Mouse (Mus musculus): Measurements from ENCODE around the gene Pprc1. TPM values are rescaled to one million over a fixed set of nuclear protein-coding genes. Genes with fewer than 3 reads are reported as not detected.

Gene Pprc1
- polyA plus RNA-seq (2014; fragmentation: Nextera tagmentation; extraction: Ambion mirVana) = 39.5 and 54.4 TPM in 2 replicates

- H3K9me3 ChIP-seq (ENCODE audit: control insufficient read depth, low read length) = no peaks in the 10 kb centered on the region
- peak within 1 kb of the TSS; percentile 92 for H3K27ac ChIP-seq (ENCODE audit: low read depth, low read length)
- peaks cover 56% of the 10 kb centered on the region for H3K4me1 ChIP-seq (ENCODE audit: control insufficient read depth, insufficient read depth, low read length)
- peak within 1 kb of the TSS; percentile 94 for H3K9ac ChIP-seq (ENCODE audit: low read depth, low read length)
- H3K4me3 ChIP-seq (ENCODE audit: low read length) = peak within 1 kb of the TSS; percentile 80
- H3K4me2 ChIP-seq (replicated peaks; ENCODE audit: low read depth, low read length) = peak within 1 kb of the TSS; percentile 75
- peak; percentile 2; the same call in 1 of the 2 replicates for ATAC-seq (ENCODE audit: low FRiP score, low TSS enrichment)
- no peaks in the 10 kb centered on the region for H3K36me3 ChIP-seq (ENCODE audit: control insufficient read depth, insufficient read depth, low read length)
- no peaks in the 10 kb centered on the region for H3K27me3 ChIP-seq (ENCODE audit: control insufficient read depth, insufficient read depth, low read length)
- 2% methylated on average over 28 of the region's 34 CpGs for WGBS
These were observed at the start of gene Pprc1 for GRCm38 (mm10) chr19:46044271-46044992. Pprc1 (plus strand) TSS chr19:46044886.

DNA sequence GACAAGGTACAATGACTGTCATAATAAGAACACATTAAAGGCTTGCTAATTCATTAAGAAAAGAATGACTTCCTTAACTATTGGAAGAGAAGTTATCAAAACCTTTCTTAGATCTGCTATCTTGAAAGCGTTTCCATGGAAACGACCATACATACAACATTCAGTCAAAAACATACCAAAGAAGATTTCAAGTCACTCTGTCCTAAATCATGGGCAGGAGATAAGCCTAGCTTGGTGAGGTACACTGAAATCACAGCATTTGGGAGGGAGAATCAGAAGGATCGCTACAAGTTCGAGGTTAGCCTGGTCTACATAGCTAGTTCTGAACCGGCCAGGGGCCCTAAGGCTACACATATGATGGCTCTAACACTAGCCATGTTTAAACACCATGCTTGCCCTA lies 47.3 kb upstream of the Pprc1 start:
- H3K9me3 ChIP-seq (ENCODE audit: control insufficient read depth, low read length) = peaks cover 15% of the 10 kb centered on the region
- H3K4me1 ChIP-seq (ENCODE audit: control insufficient read depth, insufficient read depth, low read length) = no peaks in the 10 kb centered on the region
- WGBS = 60% methylated on average over 5 of the region's 5 CpGs
- peak overlapping the region; percentile 75 for H3K4me3 ChIP-seq (ENCODE audit: low read length)
- no peaks in the 10 kb centered on the region for H3K27me3 ChIP-seq (ENCODE audit: control insufficient read depth, insufficient read depth, low read length)
- H3K9ac ChIP-seq (ENCODE audit: low read depth, low read length) = peak overlapping the region; percentile 89
- peak overlapping the region; percentile 56 for H3K4me2 ChIP-seq (replicated peaks; ENCODE audit: low read depth, low read length)
- H3K27ac ChIP-seq (ENCODE audit: low read depth, low read length) = peak overlapping the region; percentile 95; the same call in 1 of the 2 replicates
- H3K36me3 ChIP-seq (ENCODE audit: control insufficient read depth, insufficient read depth, low read length) = no peaks in the 10 kb centered on the region
- no peak for ATAC-seq (ENCODE audit: low FRiP score, low TSS enrichment)

- peak within 1 kb of the TSS; percentile 89 for H3K9ac ChIP-seq (ENCODE audit: low read depth, low read length)
- under 1% methylated on average over 66 of the region's 76 CpGs for WGBS
- peak within 1 kb of the TSS; percentile 75 for H3K4me3 ChIP-seq (ENCODE audit: low read length)
- H3K9me3 ChIP-seq (ENCODE audit: control insufficient read depth, low read length) = peaks cover 15% of the 10 kb centered on the region
- H3K36me3 ChIP-seq (ENCODE audit: control insufficient read depth, insufficient read depth, low read length) = no peaks in the 10 kb centered on the region
- ATAC-seq (ENCODE audit: low FRiP score, low TSS enrichment) = peak; percentile 96
- H3K27me3 ChIP-seq (ENCODE audit: control insufficient read depth, insufficient read depth, low read length) = no peaks in the 10 kb centered on the region
- H3K27ac ChIP-seq (ENCODE audit: low read depth, low read length) = peak within 1 kb of the TSS; percentile 95
- no peaks in the 10 kb centered on the region for H3K4me1 ChIP-seq (ENCODE audit: control insufficient read depth, insufficient read depth, low read length)
- peak within 1 kb of the TSS; percentile 56 for H3K4me2 ChIP-seq (replicated peaks; ENCODE audit: low read depth, low read length)
These were observed 46.6 kb upstream of the Pprc1 start, which contains the start of gene Armh3 for GRCm38 (mm10) chr19:45997785-45998693. Armh3 (minus strand) TSS chr19:45998488.

DNA sequence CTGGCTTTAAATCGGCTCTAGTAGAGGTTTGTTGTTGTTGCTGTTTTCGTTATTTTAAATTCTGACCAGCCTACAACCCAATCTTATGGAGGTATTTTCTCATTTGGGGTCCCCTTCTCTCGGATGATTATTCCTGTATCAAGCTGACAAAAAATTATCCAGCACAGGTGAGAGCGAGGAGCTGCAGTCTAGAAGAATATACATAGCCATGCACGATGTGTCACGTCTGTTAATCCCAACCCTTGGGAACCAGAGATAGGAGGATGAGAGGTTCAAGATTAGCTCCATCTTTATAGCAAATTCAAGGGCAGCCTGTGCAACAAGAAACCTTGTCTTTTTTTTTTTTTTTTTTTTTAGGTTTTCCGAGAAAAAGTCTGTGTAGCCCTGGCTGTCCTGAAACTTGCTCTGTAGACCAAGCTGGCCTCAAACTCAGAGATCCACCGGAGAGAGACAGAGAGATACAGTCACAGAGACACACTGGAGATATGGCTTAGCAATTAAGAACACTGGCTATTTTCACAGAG lies 45.9 kb upstream of the Pprc1 start:
- H3K9ac ChIP-seq (ENCODE audit: low read depth, low read length) = peak overlapping the region; percentile 89
- H3K4me3 ChIP-seq (ENCODE audit: low read length) = peak overlapping the region; percentile 75
- H3K36me3 ChIP-seq (ENCODE audit: control insufficient read depth, insufficient read depth, low read length) = no peaks in the 10 kb centered on the region
- no peaks in the 10 kb centered on the region for H3K4me1 ChIP-seq (ENCODE audit: control insufficient read depth, insufficient read depth, low read length)
- H3K9me3 ChIP-seq (ENCODE audit: control insufficient read depth, low read length) = peaks cover 15% of the 10 kb centered on the region
- H3K27me3 ChIP-seq (ENCODE audit: control insufficient read depth, insufficient read depth, low read length) = no peaks in the 10 kb centered on the region
- no peak overlapping the region for H3K27ac ChIP-seq (ENCODE audit: low read depth, low read length)
- peak overlapping the region; percentile 56 for H3K4me2 ChIP-seq (replicated peaks; ENCODE audit: low read depth, low read length)
- WGBS = 10% methylated on average over 8 of the region's 8 CpGs
- 0 out of 2 replicates have a peak, but pooled peaks have one; percentile 1 for ATAC-seq (ENCODE audit: low FRiP score, low TSS enrichment)

- 0 out of 2 replicates have a peak, but pooled peaks cover 6% of the 10 kb centered on the region for H3K4me1 ChIP-seq (ENCODE audit: control insufficient read depth, insufficient read depth, low read length)
- no peak overlapping the region for H3K9ac ChIP-seq (ENCODE audit: low read depth, low read length)
- no peaks in the 10 kb centered on the region for H3K36me3 ChIP-seq (ENCODE audit: control insufficient read depth, insufficient read depth, low read length)
- no peaks in the 10 kb centered on the region for H3K27me3 ChIP-seq (ENCODE audit: control insufficient read depth, insufficient read depth, low read length)
- H3K27ac ChIP-seq (ENCODE audit: low read depth, low read length) = no peak overlapping the region
- ATAC-seq (ENCODE audit: low FRiP score, low TSS enrichment) = no peak
- 71% methylated on average over 1 of the region's 1 CpGs for WGBS
- no peak overlapping the region for H3K4me2 ChIP-seq (replicated peaks; ENCODE audit: low read depth, low read length)
- peaks cover 9% of the 10 kb centered on the region; the same call in 1 of the 2 replicates for H3K9me3 ChIP-seq (ENCODE audit: control insufficient read depth, low read length)
- H3K4me3 ChIP-seq (ENCODE audit: low read length) = no peak overlapping the region
These were observed 45.3 kb upstream of the Pprc1 start for GRCm38 (mm10) chr19:45999378-45999777.

GRCm38 (mm10) chr19:46002279-46002678 lies 42.4 kb upstream of the Pprc1 start:
- Histone ChIP-seq H3K4me1 (ENCODE audit: control insufficient read depth, insufficient read depth, low read length) (0 out of 2 replicates have a peak, but pooled peaks cover 6% of the 10 kb centered on the region), H3K9ac (ENCODE audit: low read depth, low read length) (no peak overlapping the region), H3K4me2 (replicated peaks; ENCODE audit: low read depth, low read length) (no peak overlapping the region), H3K27ac (ENCODE audit: low read depth, low read length) (no peak overlapping the region), H3K9me3 (ENCODE audit: control insufficient read depth, low read length) (no peaks in the 10 kb centered on the region), H3K4me3 (ENCODE audit: low read length) (no peak overlapping the region), H3K36me3 (ENCODE audit: control insufficient read depth, insufficient read depth, low read length) (no peaks in the 10 kb centered on the region), H3K27me3 (ENCODE audit: control insufficient read depth, insufficient read depth, low read length) (no peaks in the 10 kb centered on the region)
- ATAC-seq (ENCODE audit: low FRiP score, low TSS enrichment) = no peak
- 84% methylated on average over 9 of the region's 9 CpGs for WGBS

- Histone ChIP-seq H3K9me3 (ENCODE audit: control insufficient read depth, low read length) (no peaks in the 10 kb centered on the region), H3K4me1 (ENCODE audit: control insufficient read depth, insufficient read depth, low read length) (0 out of 2 replicates have a peak, but pooled peaks cover 6% of the 10 kb centered on the region), H3K36me3 (ENCODE audit: control insufficient read depth, insufficient read depth, low read length) (no peaks in the 10 kb centered on the region), H3K4me2 (replicated peaks; ENCODE audit: low read depth, low read length) (peak within 1 kb of the TSS; percentile 99), H3K4me3 (ENCODE audit: low read length) (peak within 1 kb of the TSS; percentile 76), H3K27me3 (ENCODE audit: control insufficient read depth, insufficient read depth, low read length) (no peaks in the 10 kb centered on the region), H3K27ac (ENCODE audit: low read depth, low read length) (no peak within 1 kb of the TSS), H3K9ac (ENCODE audit: low read depth, low read length) (peak within 1 kb of the TSS; percentile 80)
- 1% methylated on average over 70 of the region's 70 CpGs for WGBS
- peak; percentile 92 for ATAC-seq (ENCODE audit: low FRiP score, low TSS enrichment)
These were observed 41.1 kb upstream of the Pprc1 start, which contains the start of gene Hps6 for GRCm38 (mm10) chr19:46003371-46004226. Hps6 (plus strand) TSS chr19:46003508.
